Comparison of ENCODE assay signal across 26 mouse cellular contexts in genomic region chr19:18377466-18378089, GRCm38 (mm10).
DNase-seq lines count a peak whose midpoint lies in the region; ATAC-seq and TF ChIP-seq lines count a peak whose summit lies in the region.
"Had no signal": no experiment of that assay in that cellular context is flagged by ENCODE, and none has a peak within 500 bp of the region (broad histone marks: within the 10 kb centered on the region; RNA-seq: fewer than 3 reads in every experiment).

No protein-coding gene starts in this region.

- no peak overlapping the region for H3K9ac ChIP-seq in hindbrain, embryonic 16.5 days (ENCODE audit: low read depth, low read length)
- no peak overlapping the region for H3K9ac ChIP-seq in midbrain, postnatal 0 days (replicated peaks; ENCODE audit: low read length, poor library complexity, severe bottlenecking)
- H3K9ac ChIP-seq: embryonic facial prominence, embryonic 12.5 days; embryonic facial prominence, embryonic 15.5 days; forebrain, postnatal 0 days; heart, embryonic 12.5 days; heart, embryonic 15.5 days; hindbrain, embryonic 15.5 days had no signal

- DNase-seq in hindbrain, embryonic 10.5 days (ENCODE audit: low spot score): no peak
- peak; percentile 5 to 7 for DNase-seq in kidney, postnatal 4 days
- no peak for DNase-seq in kidney, postnatal 10 days
- peak; percentile 19 for DNase-seq in brain, embryonic 14.5 days (ENCODE audit: low read depth)
- peak; percentile 1 for DNase-seq in midbrain, postnatal 0 days (ENCODE audit: low spot score)
- DNase-seq in spleen, adult 12 weeks (ENCODE audit: low spot score): no peak
- DNase-seq: adrenal gland, adult 8-10 months; adrenal gland, postnatal 36 days; cerebellum, adult 11 months; cerebellum, adult 2 months; cerebellum, adult 9-11 months; cerebellum, postnatal 25 days; forebrain, postnatal 0 days; gastrocnemius, adult 2 months; gastrocnemius, postnatal 14 days; heart, adult 11 months; heart, postnatal 10 days; heart, postnatal 36 days had no signal

- no peaks in the 10 kb centered on the region for H3K36me3 ChIP-seq in hindbrain, embryonic 16.5 days (ENCODE audit: control insufficient read depth, insufficient read depth, low read length)
- H3K36me3 ChIP-seq in hindbrain, embryonic 10.5 days: no peaks in the 10 kb centered on the region
- no peaks in the 10 kb centered on the region for H3K36me3 ChIP-seq in midbrain, postnatal 0 days (ENCODE audit: insufficient read depth, low read length)
- H3K36me3 ChIP-seq: embryonic facial prominence, embryonic 12.5 days; embryonic facial prominence, embryonic 15.5 days; heart, embryonic 12.5 days; heart, embryonic 15.5 days; hindbrain, embryonic 15.5 days had no signal

- H3K4me1 ChIP-seq in hindbrain, embryonic 16.5 days (ENCODE audit: control insufficient read depth, insufficient read depth, low read depth, low read length): no peaks in the 10 kb centered on the region
- H3K4me1 ChIP-seq in hindbrain, embryonic 10.5 days (replicated peaks): no peaks in the 10 kb centered on the region
- H3K4me1 ChIP-seq in midbrain, postnatal 0 days (ENCODE audit: insufficient read depth, low read length): no peaks in the 10 kb centered on the region
- H3K4me1 ChIP-seq: embryonic facial prominence, embryonic 12.5 days; embryonic facial prominence, embryonic 15.5 days; heart, embryonic 12.5 days; heart, embryonic 15.5 days; hindbrain, embryonic 15.5 days had no signal

- no peak overlapping the region for H3K27ac ChIP-seq in hindbrain, embryonic 16.5 days (ENCODE audit: low read depth, low read length)
- no peak overlapping the region for H3K27ac ChIP-seq in hindbrain, embryonic 10.5 days
- H3K27ac ChIP-seq in midbrain, postnatal 0 days (ENCODE audit: low read depth, low read length): no peak overlapping the region
- H3K27ac ChIP-seq: embryonic facial prominence, embryonic 12.5 days; embryonic facial prominence, embryonic 15.5 days; gastrocnemius, adult 2 months; heart, embryonic 15.5 days; hindbrain, embryonic 15.5 days had no signal

- no peaks in the 10 kb centered on the region for H3K27me3 ChIP-seq in hindbrain, embryonic 16.5 days (replicated peaks; ENCODE audit: control insufficient read depth, insufficient read depth, low read length)
- H3K27me3 ChIP-seq in hindbrain, embryonic 10.5 days (ENCODE audit: insufficient read depth, poor library complexity, severe bottlenecking): no peaks in the 10 kb centered on the region
- H3K27me3 ChIP-seq in midbrain, postnatal 0 days (ENCODE audit: insufficient read depth, low read length): no peaks in the 10 kb centered on the region
- H3K27me3 ChIP-seq: embryonic facial prominence, embryonic 12.5 days; embryonic facial prominence, embryonic 15.5 days; heart, embryonic 12.5 days; heart, embryonic 15.5 days; hindbrain, embryonic 15.5 days had no signal

- no peak overlapping the region for H3K4me2 ChIP-seq in hindbrain, embryonic 16.5 days (ENCODE audit: low read length)
- no peak overlapping the region for H3K4me2 ChIP-seq in midbrain, postnatal 0 days (ENCODE audit: low read depth, low read length, poor library complexity, severe bottlenecking)
- H3K4me2 ChIP-seq: embryonic facial prominence, embryonic 12.5 days; embryonic facial prominence, embryonic 15.5 days; heart, embryonic 12.5 days; heart, embryonic 15.5 days; hindbrain, embryonic 15.5 days had no signal

- no peak for TF ChIP-seq CTCF in brain, embryonic 14.5 days (IDR thresholded peaks at IDR 0.05; ENCODE audit: borderline replicate concordance, extremely low read depth, insufficient read depth, insufficient read length)
- TF ChIP-seq CTCF in midbrain, postnatal 0 days (IDR thresholded peaks at IDR 0.05): no peak

- 65% methylated on average over 4 of the region's 4 CpGs for WGBS in hindbrain, embryonic 16.5 days
- WGBS in hindbrain, embryonic 10.5 days: 89% methylated on average over 4 of the region's 4 CpGs
- 48% methylated on average over 4 of the region's 4 CpGs for WGBS in midbrain, postnatal 0 days

- no peak for TF ChIP-seq POLR2A in brain, embryonic 14.5 days (IDR thresholded peaks at IDR 0.05; ENCODE audit: borderline replicate concordance, extremely low read depth, insufficient read depth, insufficient read length, poor library complexity, severe bottlenecking)

- no peaks in the 10 kb centered on the region for H3K9me3 ChIP-seq in hindbrain, embryonic 16.5 days (ENCODE audit: control insufficient read depth, low read length)
- no peaks in the 10 kb centered on the region for H3K9me3 ChIP-seq in hindbrain, embryonic 10.5 days
- no peaks in the 10 kb centered on the region for H3K9me3 ChIP-seq in midbrain, postnatal 0 days (ENCODE audit: low read length)
- H3K9me3 ChIP-seq: embryonic facial prominence, embryonic 12.5 days; embryonic facial prominence, embryonic 15.5 days; heart, embryonic 12.5 days; heart, embryonic 15.5 days; hindbrain, embryonic 15.5 days had no signal

- H3K4me3 ChIP-seq in hindbrain, embryonic 16.5 days (ENCODE audit: low read length): no peak overlapping the region
- H3K4me3 ChIP-seq in hindbrain, embryonic 10.5 days: no peak overlapping the region
- no peak overlapping the region for H3K4me3 ChIP-seq in midbrain, postnatal 0 days (ENCODE audit: low read depth, low read length)
- H3K4me3 ChIP-seq: embryonic facial prominence, embryonic 12.5 days; embryonic facial prominence, embryonic 15.5 days; gastrocnemius, adult 2 months; heart, embryonic 12.5 days; heart, embryonic 15.5 days; hindbrain, embryonic 15.5 days had no signal

- ATAC-seq in hindbrain, embryonic 16.5 days: peak; percentile 45; the same call in 1 of the 2 replicates
- ATAC-seq in midbrain, postnatal 0 days (ENCODE audit: low FRiP score): peak; percentile 27; the same call in 1 of the 2 replicates
- ATAC-seq: activated CD4-positive, CD25-positive, alpha-beta regulatory T cell, adult 4 months; forebrain, embryonic 14.5 days; forebrain, postnatal 0 days had no signal

Comparison
In these comparisons a context has a peak if more than half of its experiments do, and no peak if none do; other contexts are left out.
1. DNase-seq: peak in kidney, postnatal 4 days (2 of 2), brain, embryonic 14.5 days (single experiment) and midbrain, postnatal 0 days (single experiment); none in hindbrain, embryonic 10.5 days (single experiment), kidney, postnatal 10 days (single experiment) and spleen, adult 12 weeks (single experiment).